Mouse (Mus musculus): ENCODE data around the gene Klhl31. TPM values are rescaled to one million over a fixed set of nuclear protein-coding genes. Genes with fewer than 3 reads are reported as not detected.

The Klhl31 gene
- 35.8 and 68.3 TPM in 2 replicates for polyA plus RNA-seq (2016; fragmentation: Nextera tagmentation; extraction: Ambion mirVana)

DNA sequence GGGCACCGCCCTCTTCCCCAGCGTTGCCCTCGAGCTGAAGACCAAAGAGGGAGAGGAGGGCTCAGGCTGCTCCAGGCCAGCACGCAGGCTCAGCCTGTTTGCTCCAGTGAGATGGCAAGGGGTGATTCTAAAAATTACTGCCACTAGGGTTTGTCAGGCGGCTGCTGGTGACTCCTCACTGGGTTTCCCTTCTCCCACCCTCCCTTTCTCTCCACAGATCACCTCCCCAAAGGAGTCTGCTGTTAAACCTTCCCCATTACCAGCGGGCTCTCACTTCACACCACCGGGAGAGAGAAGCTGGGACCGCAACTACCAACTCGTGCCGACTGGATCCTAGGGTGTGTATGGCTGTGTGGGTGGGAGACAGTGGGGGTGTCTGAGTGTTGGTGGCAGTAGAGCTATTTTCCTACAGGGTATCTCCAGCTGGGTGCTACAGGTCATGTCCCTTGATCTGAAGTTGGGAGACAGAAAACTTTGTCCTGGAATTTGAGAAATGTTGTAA, at the start of gene Klhl31:
TSS of gene Klhl31 (plus strand) at position 51 of the 502 bp plus-strand sequence.
- Histone ChIP-seq H3K4me3 (peak within 1 kb of the TSS; percentile 55), H3K4me1 (0 out of 2 replicates have a peak, but pooled peaks cover 7% of the 10 kb centered on the region), H3K36me3 (peaks cover 3% of the 10 kb centered on the region; the same call in 1 of the 2 replicates), H3K9me3 (no peaks in the 10 kb centered on the region), H3K27ac (peak within 1 kb of the TSS; percentile 89), H3K27me3 (ENCODE audit: insufficient read depth, poor library complexity, severe bottlenecking) (no peaks in the 10 kb centered on the region)
- DNase-seq (ENCODE audit: low spot score): peak; percentile 84
- 19% methylated on average over 10 of the region's 10 CpGs for WGBS

- H3K4me3 ChIP-seq: no peak overlapping the region
- 61% methylated on average over 6 of the region's 6 CpGs for WGBS
- no peaks in the 10 kb centered on the region for H3K4me1 ChIP-seq
- no peak for DNase-seq (ENCODE audit: low spot score)
- H3K9me3 ChIP-seq: no peaks in the 10 kb centered on the region
- H3K27me3 ChIP-seq (ENCODE audit: insufficient read depth, poor library complexity, severe bottlenecking): no peaks in the 10 kb centered on the region
- no peak overlapping the region for H3K27ac ChIP-seq
- no peaks in the 10 kb centered on the region for H3K36me3 ChIP-seq
Measured at GRCm38 (mm10) chr9:77586806-77587591, 49.3 kb upstream of the Klhl31 start.

GRCm38 (mm10) chr9:77587616-77588015, 48.7 kb upstream of the Klhl31 start:
- DNase-seq (ENCODE audit: low spot score): no peak
- no peaks in the 10 kb centered on the region for H3K36me3 ChIP-seq
- WGBS: 89% methylated on average over 7 of the region's 7 CpGs
- no peaks in the 10 kb centered on the region for H3K9me3 ChIP-seq
- no peaks in the 10 kb centered on the region for H3K4me1 ChIP-seq
- H3K27me3 ChIP-seq (ENCODE audit: insufficient read depth, poor library complexity, severe bottlenecking): no peaks in the 10 kb centered on the region
- no peak overlapping the region for H3K4me3 ChIP-seq
- H3K27ac ChIP-seq: no peak overlapping the region

- 0 out of 2 replicates have a peak, but pooled peaks cover under 1% of the 10 kb centered on the region for H3K4me1 ChIP-seq
- no peak overlapping the region for H3K27ac ChIP-seq
- no peak overlapping the region for H3K4me3 ChIP-seq
- no peak for DNase-seq (ENCODE audit: low spot score)
- H3K27me3 ChIP-seq (ENCODE audit: insufficient read depth, poor library complexity, severe bottlenecking): no peaks in the 10 kb centered on the region
- no peaks in the 10 kb centered on the region for H3K9me3 ChIP-seq
- 57% methylated on average over 2 of the region's 2 CpGs for WGBS
- no peaks in the 10 kb centered on the region for H3K36me3 ChIP-seq
Measured at GRCm38 (mm10) chr9:77589496-77589895, 46.8 kb upstream of the Klhl31 start.

- no peaks in the 10 kb centered on the region for H3K36me3 ChIP-seq
- WGBS: 65% methylated on average over 4 of the region's 4 CpGs
Measured at GRCm38 (mm10) chr9:77592423-77592822, 43.9 kb upstream of the Klhl31 start.

DNA sequence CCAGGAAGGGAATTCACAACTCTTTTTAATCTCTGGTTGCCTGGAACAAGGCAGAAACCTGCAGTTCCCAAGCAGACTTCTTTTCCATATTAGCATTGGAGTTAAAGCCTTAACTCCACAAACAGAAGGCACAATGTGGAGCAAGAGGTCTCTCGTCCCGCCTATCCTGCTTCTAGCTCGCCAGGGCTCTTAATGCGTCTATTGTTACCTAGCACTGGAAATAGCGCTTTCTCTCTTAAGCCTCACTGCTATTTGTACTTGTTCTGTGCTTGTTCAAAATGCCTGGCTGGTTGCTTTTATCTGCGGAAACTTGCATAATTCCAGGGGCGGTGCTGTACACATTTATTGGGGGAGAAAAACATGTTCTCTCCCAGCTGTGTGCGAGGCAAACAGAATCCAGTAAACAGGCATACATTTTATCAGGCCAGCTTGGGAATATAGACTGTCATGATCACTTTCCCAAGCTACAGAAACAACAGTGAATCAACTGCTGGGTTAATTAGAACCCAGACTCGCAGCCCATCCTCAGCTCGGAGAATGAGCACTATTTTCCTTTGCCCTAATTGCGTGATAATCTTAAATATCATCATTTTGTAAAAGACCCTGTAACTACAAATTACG, 41.2 kb upstream of the Klhl31 start:
- H3K4me1 ChIP-seq: peaks cover 16% of the 10 kb centered on the region; the same call in 1 of the 2 replicates
- no peak for DNase-seq (ENCODE audit: low spot score)
- 56% methylated on average over 12 of the region's 12 CpGs for WGBS
- no peaks in the 10 kb centered on the region for H3K27me3 ChIP-seq (ENCODE audit: insufficient read depth, poor library complexity, severe bottlenecking)
- H3K27ac ChIP-seq: peak overlapping the region; percentile 38; the same call in 1 of the 2 replicates
- H3K4me3 ChIP-seq: no peak overlapping the region
- H3K36me3 ChIP-seq: no peaks in the 10 kb centered on the region
- H3K9me3 ChIP-seq: no peaks in the 10 kb centered on the region

More at GRCm38 (mm10) chr9:77592423-77592822, 43.9 kb upstream of the Klhl31 start:
- no peak overlapping the region for H3K4me3 ChIP-seq
- no peaks in the 10 kb centered on the region for H3K9me3 ChIP-seq
- H3K27ac ChIP-seq: no peak overlapping the region
- H3K27me3 ChIP-seq (ENCODE audit: insufficient read depth, poor library complexity, severe bottlenecking): no peaks in the 10 kb centered on the region
- DNase-seq (ENCODE audit: low spot score): no peak
- peaks cover 4% of the 10 kb centered on the region; the same call in 1 of the 2 replicates for H3K4me1 ChIP-seq

- H3K4me3 ChIP-seq: no peak overlapping the region
- H3K36me3 ChIP-seq: no peaks in the 10 kb centered on the region
- H3K9me3 ChIP-seq: no peaks in the 10 kb centered on the region
- DNase-seq (ENCODE audit: low spot score): no peak
- peaks cover 16% of the 10 kb centered on the region; the same call in 1 of the 2 replicates for H3K4me1 ChIP-seq
- H3K27me3 ChIP-seq (ENCODE audit: insufficient read depth, poor library complexity, severe bottlenecking): no peaks in the 10 kb centered on the region
- no peak overlapping the region for H3K27ac ChIP-seq
- WGBS: 26% methylated on average over 7 of the region's 7 CpGs
Measured at GRCm38 (mm10) chr9:77596355-77596754, 39.9 kb upstream of the Klhl31 start.

DNA sequence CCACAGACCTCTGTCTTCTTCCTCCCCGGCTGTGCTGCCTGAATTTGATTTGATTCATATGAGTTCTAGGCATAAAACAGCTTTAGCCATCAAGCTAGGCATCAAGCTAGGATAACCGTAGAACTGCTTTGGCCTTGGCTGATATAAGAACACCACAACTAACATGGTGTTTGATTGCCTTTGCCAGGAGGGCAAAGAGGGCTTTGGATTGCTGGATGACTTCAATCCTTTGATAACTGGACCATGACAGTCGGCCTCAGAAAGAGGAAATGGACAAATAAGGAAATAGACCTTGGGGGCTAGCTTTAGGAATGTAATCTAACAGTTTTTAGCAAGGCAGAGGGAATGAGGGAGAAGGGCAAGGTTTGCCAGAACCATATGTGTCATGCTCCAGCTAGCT, 37.7 kb upstream of the Klhl31 start:
- WGBS: 58% methylated on average over 3 of the region's 3 CpGs

DNA sequence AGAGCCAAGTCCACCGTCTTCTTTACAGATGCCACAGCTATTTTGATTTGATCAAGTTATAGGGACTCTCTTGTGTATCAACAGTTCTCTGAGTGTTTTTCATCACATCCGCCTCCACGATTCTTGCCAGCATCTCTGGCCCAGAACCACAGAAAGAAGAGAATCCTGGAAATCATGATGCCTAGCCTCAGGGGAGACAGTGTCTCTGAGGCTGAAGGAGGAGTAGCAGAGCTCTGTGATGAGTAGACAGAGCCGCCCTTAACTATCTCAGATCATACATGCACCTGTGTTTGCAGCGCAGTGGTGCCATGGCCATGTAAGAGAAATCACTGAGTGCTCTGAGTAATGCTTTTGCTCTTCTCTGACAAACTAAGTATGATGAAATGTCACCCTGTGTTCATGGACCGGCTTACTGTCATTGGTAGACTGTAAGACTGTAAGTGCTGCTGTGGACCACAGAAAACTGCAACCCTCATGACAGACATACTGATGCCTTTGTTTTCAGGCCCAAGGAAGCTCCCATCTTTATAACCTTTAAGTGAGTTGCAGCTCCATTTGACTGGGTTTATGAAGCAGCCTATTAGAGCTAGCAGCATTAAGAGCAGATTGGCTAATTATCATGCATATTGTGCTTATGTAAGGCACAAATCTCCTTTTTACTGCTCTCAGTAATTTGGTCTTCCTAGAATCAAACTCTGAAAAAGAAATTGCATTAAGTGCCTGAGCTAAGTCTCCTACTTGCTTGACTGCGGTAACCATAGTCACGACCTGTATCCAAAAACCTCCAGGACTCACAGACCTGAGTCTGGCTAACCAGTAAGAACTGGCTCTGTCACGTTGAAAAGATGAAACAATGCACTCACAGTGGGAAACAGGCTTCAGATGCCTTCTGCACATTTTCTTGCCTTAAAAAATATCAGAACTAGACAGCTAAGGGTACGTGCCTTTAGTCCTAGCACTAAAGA, 33.7 kb upstream of the Klhl31 start:
- no peaks in the 10 kb centered on the region for H3K36me3 ChIP-seq
- 85% methylated on average over 10 of the region's 10 CpGs for WGBS
- no peak overlapping the region for H3K27ac ChIP-seq
- peak; percentile 53 for DNase-seq (ENCODE audit: low spot score)
- H3K27me3 ChIP-seq (ENCODE audit: insufficient read depth, poor library complexity, severe bottlenecking): no peaks in the 10 kb centered on the region
- no peak overlapping the region for H3K4me3 ChIP-seq
- H3K9me3 ChIP-seq: no peaks in the 10 kb centered on the region
- peaks cover 14% of the 10 kb centered on the region; the same call in 1 of the 2 replicates for H3K4me1 ChIP-seq

More for the DNA sequence above, 37.7 kb upstream of the Klhl31 start:
- Histone ChIP-seq H3K36me3 (no peaks in the 10 kb centered on the region), H3K27me3 (ENCODE audit: insufficient read depth, poor library complexity, severe bottlenecking) (no peaks in the 10 kb centered on the region), H3K9me3 (no peaks in the 10 kb centered on the region), H3K4me3 (no peak overlapping the region), H3K4me1 (peaks cover 16% of the 10 kb centered on the region; the same call in 1 of the 2 replicates), H3K27ac (no peak overlapping the region)
- no peak for DNase-seq (ENCODE audit: low spot score)

GRCm38 (mm10) chr9:77603965-77604509, 32.3 kb upstream of the Klhl31 start:
- no peaks in the 10 kb centered on the region for H3K36me3 ChIP-seq
- no peaks in the 10 kb centered on the region for H3K27me3 ChIP-seq (ENCODE audit: insufficient read depth, poor library complexity, severe bottlenecking)
- H3K4me1 ChIP-seq: peaks cover 7% of the 10 kb centered on the region; the same call in 1 of the 2 replicates
- no peak for DNase-seq (ENCODE audit: low spot score)
- H3K27ac ChIP-seq: no peak overlapping the region
- no peaks in the 10 kb centered on the region for H3K9me3 ChIP-seq
- H3K4me3 ChIP-seq: no peak overlapping the region
- WGBS: 91% methylated on average over 1 of the region's 1 CpGs

DNA sequence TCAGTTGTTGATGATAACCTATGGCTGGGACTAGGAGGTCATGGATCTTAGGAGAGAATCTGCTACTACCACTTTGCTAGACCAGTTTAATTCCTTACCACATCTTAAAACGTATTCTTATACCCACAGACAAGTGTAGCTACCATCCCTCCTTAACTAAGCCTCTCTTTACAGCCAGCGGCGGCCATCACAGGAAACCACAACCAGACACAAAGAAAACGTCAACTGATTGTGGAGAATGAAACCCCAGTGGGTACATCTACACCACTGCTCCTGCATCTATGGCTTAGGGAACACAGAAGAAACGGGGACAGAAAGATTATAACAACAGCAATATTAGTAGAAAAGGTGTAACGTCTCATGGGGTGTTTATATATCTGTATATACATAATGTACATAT, 29.0 kb upstream of the Klhl31 start:
- Histone ChIP-seq H3K36me3 (no peaks in the 10 kb centered on the region), H3K4me1 (peaks cover 2% of the 10 kb centered on the region; the same call in 1 of the 2 replicates), H3K4me3 (no peak overlapping the region), H3K9me3 (no peaks in the 10 kb centered on the region), H3K27me3 (ENCODE audit: insufficient read depth, poor library complexity, severe bottlenecking) (no peaks in the 10 kb centered on the region), H3K27ac (no peak overlapping the region)
- peak; percentile 33 for DNase-seq (ENCODE audit: low spot score)
- WGBS: 78% methylated on average over 6 of the region's 6 CpGs

- Histone ChIP-seq H3K9me3 (no peaks in the 10 kb centered on the region), H3K4me3 (no peak overlapping the region), H3K4me1 (peaks cover 2% of the 10 kb centered on the region; the same call in 1 of the 2 replicates), H3K27ac (no peak overlapping the region), H3K36me3 (no peaks in the 10 kb centered on the region), H3K27me3 (ENCODE audit: insufficient read depth, poor library complexity, severe bottlenecking) (no peaks in the 10 kb centered on the region)
- 25% methylated on average over 7 of the region's 7 CpGs for WGBS
- peak; percentile 65 for DNase-seq (ENCODE audit: low spot score)
Measured at GRCm38 (mm10) chr9:77607840-77608239, 28.5 kb upstream of the Klhl31 start.
